Mouse (Mus musculus): ENCODE measurements around the gene Taf6l. TPM values are rescaled to one million over a fixed set of nuclear protein-coding genes. Genes with fewer than 3 reads are reported as not detected.

The Taf6l gene
- total RNA-seq, 2 experiments from 2014 or later = 5.2 to 6.7 TPM

DNA sequence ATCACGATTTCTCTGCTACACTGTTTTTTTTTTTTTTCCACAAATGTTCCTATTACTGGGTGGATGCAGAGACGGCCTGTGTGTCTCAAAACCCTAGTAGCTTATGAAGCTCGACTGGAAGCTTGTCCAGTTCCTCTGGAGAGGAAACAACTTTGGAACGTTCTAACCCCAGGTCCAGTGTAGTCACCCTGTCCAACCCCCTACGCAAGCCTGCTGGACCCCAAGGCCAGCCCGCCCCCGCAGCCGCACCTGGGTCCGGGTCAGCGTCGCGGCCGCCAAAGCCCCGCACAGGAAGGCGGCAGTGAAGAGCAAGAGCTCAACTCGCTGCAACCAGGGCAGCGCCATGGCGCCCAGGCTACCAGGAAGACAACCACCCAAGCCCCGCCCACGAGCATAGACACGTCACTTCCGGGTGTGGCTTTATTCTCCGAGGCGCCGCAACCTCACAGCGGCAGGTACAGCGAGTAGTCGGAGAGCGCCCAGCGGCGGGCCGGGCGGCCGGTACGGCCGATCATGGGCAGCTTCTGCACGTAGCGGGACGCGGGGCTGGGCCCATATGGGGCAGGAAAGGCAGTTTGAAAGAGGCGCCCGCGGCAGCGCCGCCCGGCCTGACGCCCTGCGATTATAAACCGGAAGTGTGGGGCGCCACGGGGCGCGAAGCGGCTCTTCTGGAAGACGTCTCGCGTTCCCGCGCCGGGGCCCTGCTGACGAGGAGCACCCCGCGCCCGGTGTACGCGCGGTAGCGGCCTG, 12.0 kb downstream of the Taf6l start, which contains the start of gene Tmem179b:
Gene Tmem179b (minus strand): TSS at position 382 of the 750 bp plus-strand sequence.
- Histone ChIP-seq H3K27ac (peak within 1 kb of the TSS; percentile 97), H3K4me3 (peak within 1 kb of the TSS; percentile 83)
- intact Hi-C loops (cut with DNase I) = no loop called here
- peak; percentile 30; the same call in 1 of the 2 replicates for TF ChIP-seq CTCF (IDR thresholded peaks at IDR 0.05)
- peak; percentile 97 for DNase-seq

DNA sequence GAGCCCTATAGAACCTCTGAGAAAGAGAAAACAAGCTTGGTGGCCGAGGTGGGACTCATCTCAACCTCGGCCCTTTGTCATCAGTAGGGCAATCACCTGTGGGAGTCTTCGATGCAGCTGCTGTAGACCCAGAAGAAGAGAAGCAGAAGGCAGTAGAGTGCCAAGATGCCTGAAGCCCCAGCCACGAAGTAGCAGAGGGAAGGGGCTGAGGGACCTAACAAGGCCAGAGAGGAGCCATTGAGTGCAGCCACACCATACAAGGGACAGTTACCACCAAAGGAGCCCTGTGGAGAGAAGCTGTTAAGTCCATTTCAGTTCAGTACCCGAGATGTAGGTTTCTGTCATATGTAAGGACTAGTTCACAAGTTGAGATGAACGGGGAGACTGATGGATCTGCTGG, 12.8 kb downstream of the Taf6l start:
- TF ChIP-seq CTCF (IDR thresholded peaks at IDR 0.05) = no peak
- intact Hi-C loops (cut with DNase I) = no loop called here
- H3K27ac ChIP-seq = peak overlapping the region; percentile 97; the same call in 1 of the 2 replicates

DNA sequence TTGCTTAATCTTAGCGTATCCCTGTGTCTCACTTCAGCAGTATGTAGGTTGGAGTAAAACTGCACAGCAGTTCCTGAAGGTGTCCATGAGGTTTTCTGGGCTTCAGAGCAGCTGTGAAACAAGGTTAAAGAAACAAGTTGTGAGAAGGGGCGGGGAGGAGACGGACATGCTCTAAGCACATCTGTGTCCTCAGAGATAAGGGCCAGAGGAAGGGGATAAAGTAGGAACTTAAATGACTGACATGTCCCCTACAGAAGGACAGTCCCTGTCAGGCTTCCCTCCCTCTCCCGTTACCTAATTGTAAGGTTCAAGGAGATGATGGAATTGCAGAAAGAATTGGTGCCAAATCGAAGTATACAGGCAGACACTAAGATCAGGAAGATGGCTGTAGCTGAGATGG, 13.2 kb downstream of the Taf6l start:
- Histone ChIP-seq H3K27ac (no peak overlapping the region), H3K4me3 (peak overlapping the region; percentile 83)
- no peak for TF ChIP-seq CTCF (IDR thresholded peaks at IDR 0.05)
- no peak for DNase-seq
- intact Hi-C loops (cut with DNase I) = no loop called here

More for the DNA sequence above, 12.8 kb downstream of the Taf6l start:
- DNase-seq = no peak
- H3K4me3 ChIP-seq = peak overlapping the region; percentile 83

DNA sequence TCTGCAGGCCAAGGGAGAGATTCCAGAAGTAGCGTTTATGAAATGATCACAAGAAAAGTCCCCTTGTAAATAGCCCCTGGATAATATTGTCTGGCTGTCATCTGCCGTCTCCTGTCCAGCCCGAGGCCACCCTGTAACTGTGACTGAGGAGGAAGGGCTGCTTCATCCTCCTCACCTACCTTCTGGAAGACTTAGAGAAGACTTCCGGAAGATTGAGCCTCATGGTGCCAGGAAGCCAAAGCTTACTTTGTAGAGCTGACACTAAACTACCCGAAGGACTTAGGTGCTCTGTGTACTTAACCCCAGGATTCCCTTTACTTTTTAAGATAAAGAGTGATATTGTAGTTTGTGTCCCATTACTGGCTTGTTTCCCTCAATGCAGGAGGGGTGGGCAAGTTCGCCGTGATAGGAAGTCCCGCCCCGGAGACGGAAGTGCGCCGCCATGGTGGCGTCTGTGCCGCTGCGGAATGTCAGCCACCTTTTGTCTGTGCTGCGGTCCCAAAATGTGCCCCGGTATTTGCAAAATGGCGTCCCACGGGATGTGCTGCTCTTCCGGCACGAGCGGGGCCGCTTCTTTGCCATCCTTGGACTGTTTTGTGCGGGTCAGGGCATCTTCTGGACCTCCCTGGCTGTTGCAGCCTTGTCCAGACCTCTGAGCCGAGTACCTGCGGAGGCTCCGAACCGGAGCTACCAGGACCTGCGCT, 15.5 kb downstream of the Taf6l start, which contains the start of gene Tmem223:
Gene Tmem223 (plus strand): TSS at position 430 of the 704 bp plus-strand sequence.
- TF ChIP-seq CTCF (IDR thresholded peaks at IDR 0.05) = peak; percentile 15; the same call in 1 of the 2 replicates
- intact Hi-C loops (cut with DNase I) = no loop called here
- Histone ChIP-seq H3K4me3 (peak within 1 kb of the TSS; percentile 76), H3K27ac (peak within 1 kb of the TSS; percentile 90)
- DNase-seq = peak; percentile 88

DNA sequence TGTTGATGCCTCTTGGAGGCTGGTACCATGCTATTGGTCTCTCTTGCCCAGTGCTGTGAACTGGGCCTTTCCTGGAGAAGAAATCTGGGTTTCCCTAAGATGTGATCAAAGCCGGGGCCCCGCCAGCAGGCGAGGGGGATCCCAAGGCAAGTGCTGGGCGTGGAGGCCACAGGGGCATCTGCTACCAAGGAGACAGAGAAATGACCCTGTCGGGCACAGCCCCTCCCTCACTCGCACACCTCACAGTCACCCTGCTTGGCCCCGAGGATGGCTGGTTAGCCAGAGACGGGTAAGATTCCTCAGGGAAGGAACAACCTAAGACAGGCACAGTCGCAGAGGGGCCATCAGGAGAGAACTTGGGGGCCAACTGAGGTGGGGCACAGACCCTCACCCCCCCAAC, 20.7 kb downstream of the Taf6l start:
- DNase-seq = no peak
- no peak for TF ChIP-seq CTCF (IDR thresholded peaks at IDR 0.05)
- intact Hi-C loops (cut with DNase I) = no loop called here
- no peak overlapping the region for H3K4me3 ChIP-seq
- H3K27ac ChIP-seq = no peak overlapping the region

DNA sequence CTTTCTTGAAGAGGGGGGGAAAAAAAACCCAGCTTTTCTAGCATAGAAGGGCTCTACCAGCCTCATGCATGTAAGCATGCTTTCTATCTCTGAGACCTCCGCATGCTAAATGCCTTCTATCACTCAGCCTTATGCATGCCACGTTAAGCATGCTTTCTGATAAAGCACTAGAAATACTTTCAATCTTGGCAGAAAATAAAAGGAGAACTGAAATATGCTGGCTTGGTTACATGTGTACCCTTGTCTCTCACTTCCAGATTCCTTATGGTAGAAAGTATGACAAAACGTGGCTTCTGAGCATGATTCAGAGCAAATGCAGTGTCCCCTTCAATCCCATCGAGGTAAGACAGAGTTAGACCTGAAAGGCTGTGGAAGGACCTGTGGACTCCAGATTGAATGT, 22.9 kb downstream of the Taf6l start:
- intact Hi-C loops (cut with DNase I) = no loop called here
- H3K4me3 ChIP-seq = no peak overlapping the region
- H3K27ac ChIP-seq = no peak overlapping the region
- no peak for TF ChIP-seq CTCF (IDR thresholded peaks at IDR 0.05)
- no peak for DNase-seq

DNA sequence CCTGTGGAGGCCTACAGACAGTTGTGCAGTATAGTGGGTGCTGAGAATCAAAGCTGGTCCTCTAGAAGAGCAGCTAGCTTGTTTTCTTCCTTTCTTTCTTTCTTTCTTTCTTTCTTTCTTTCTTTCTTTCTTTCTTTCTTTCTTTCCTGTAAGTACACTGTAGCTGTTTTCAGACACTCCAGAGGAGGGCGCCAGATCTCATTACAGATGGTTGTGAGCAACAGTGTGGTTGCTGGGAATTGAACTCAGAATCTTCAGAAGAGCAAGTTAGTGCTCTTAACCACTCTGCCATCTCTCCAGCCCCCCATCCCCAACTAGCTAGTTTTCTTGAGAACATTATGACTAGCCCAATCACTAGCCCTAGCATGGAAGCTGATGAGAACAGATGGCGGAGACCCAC, 25.5 kb downstream of the Taf6l start:
- DNase-seq = no peak
- TF ChIP-seq CTCF (IDR thresholded peaks at IDR 0.05) = peak; percentile 24; the same call in 1 of the 2 replicates
- no peak overlapping the region for H3K4me3 ChIP-seq
- intact Hi-C loops (cut with DNase I) = no loop called here
- H3K27ac ChIP-seq = no peak overlapping the region

DNA sequence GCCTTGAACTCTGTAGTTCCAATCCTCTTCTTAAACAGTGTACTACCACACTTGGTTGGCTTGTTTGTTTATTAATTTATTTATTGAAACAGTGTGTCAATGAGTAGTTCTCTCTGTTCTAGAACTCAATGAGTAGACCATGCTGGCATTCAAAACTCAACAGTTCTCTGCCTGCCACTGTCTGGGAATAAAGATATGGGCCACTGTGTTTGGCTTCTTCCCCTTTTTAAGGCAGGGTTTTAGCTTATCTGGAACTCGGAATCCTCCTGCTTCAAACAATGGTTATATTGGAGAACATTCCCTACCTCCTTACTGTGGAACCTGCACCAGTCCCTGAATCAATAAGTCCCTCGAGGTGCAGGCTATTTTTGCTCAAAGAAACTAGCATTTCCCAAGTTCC, 27.3 kb downstream of the Taf6l start:
- Histone ChIP-seq H3K27ac (no peak overlapping the region), H3K4me3 (no peak overlapping the region)
- intact Hi-C loops (cut with DNase I) = no loop called here
- TF ChIP-seq CTCF (IDR thresholded peaks at IDR 0.05) = no peak
- no peak for DNase-seq

DNA sequence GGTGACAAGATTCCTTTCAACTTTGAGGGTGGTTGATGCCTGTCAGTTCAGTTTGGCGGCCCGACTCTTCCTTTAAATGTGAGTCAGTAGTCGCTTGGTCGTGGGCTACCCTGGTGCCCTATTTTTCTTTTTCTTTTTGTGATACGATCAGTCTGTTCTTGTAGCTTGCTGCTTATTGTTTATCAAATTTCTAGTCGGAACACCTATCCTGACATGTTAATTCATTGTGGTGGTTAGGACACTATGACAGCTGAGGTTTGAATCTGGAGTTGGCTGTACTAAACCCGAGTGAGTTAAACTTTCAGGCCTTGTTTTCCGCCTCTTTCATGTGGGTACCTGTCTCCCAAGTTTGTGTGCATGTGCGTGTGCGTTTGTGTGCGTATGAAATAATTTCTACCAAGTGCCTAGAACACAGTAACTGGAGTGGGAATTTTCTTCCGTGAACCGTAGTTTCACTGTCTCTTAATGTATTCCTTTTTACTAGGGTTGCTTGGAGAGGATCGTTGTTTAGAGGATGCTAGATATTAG, 28.7 kb downstream of the Taf6l start:
- TF ChIP-seq CTCF (IDR thresholded peaks at IDR 0.05) = no peak
- Histone ChIP-seq H3K27ac (peak overlapping the region; percentile 97), H3K4me3 (peak overlapping the region; percentile 84)
- DNase-seq = no peak
- intact Hi-C loops (cut with DNase I) = loop anchor here (2.0 kb wide), 1 partner anchor 17 kb away; the partner anchor contains the start of genes 1700092M07Rik and Stx5a

DNA sequence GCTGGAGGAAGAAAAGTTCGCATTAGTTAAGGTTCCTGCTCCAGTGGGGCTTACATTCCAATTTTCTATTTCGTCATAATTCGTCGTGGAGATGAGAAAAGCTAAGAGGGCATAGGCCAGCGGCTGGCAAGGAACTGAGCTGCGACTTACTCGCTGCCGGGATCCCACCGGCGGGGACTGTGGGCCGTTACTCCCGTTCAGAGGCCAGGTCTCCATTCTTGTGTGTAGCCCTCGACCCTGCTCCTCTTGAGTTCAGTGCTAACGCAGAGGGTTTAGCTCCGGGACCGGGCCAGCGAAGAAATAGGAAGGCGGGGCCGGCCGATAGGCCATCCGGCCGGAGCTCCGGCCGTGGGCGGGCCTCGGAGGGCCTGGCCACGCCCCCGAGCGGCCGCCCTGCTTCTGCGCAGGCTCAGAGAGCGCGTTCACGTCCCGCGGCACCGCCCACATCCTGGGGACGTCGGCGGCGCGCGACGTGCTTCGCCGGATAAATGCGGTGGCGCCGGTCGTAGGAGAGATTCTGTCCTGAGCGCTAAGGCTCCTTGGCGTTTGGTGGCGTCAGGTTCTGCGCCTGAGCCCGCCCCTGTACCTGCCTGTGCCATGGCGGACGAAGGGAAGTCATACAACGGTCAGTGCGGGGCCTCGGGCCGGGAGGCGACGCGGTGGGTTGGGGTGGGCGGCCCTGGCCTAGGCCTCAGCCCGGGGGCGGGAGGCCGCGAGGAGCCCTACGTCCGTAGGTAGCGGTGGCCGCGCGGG, 29.4 kb downstream of the Taf6l start, which contains the start of gene Nxf1:
Gene Nxf1 (plus strand): TSS at position 439 of the 753 bp plus-strand sequence.
- intact Hi-C loops (cut with DNase I) = loop anchor here (2.0 kb wide), 1 partner anchor 16 kb away; the partner anchor contains the start of genes 1700092M07Rik and Stx5a
- TF ChIP-seq CTCF (IDR thresholded peaks at IDR 0.05) = no peak
- H3K4me3 ChIP-seq = peak within 1 kb of the TSS; percentile 84
- H3K27ac ChIP-seq = peak within 1 kb of the TSS; percentile 97
- DNase-seq = peak; percentile 96

DNA sequence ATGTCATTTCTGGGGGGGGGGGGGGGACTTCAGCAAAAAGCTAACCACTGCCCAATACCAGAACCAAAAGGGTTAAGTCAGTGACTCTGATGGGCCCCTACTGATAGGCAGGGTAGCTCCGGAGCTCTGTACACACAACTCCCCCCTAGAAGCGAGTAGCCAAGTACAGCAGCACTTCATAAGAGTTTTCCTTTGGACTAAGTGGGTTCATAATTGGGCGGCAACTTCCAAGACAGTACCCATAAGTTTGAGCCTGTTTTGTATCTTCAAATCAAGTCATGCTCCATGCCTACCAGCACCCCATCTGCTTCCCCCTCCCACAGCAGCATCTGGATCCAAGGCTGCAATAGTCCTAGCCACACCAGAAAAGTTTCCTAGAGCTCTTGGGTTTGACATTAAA, 30.6 kb downstream of the Taf6l start:
- H3K4me3 ChIP-seq = peak overlapping the region; percentile 84
- no peak for TF ChIP-seq CTCF (IDR thresholded peaks at IDR 0.05)
- no peak for DNase-seq
- no peak overlapping the region; the same call in 1 of the 2 replicates for H3K27ac ChIP-seq
- intact Hi-C loops (cut with DNase I) = loop anchor here (2.0 kb wide), 1 partner anchor 15 kb away; the partner anchor contains the start of genes 1700092M07Rik and Stx5a

DNA sequence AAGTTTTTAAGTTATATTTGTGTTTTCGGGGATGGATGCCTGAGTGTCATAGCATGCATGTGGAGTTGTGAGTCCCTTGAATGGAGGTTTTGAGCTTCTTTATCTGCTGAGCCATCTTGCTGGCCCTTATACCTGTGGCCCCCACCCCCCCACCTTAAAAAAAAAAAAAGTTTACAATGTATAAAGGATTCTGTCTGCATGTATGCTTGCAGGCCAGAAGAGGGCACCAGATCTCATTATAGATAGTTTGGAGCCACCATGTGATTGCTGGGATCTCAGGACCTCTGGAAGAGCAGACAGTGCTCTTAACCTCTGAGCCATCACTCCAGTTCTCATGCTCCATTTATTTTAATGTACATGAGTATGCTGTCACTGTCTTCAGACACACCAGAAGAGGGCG, 38.8 kb downstream of the Taf6l start:
- TF ChIP-seq CTCF (IDR thresholded peaks at IDR 0.05) = peak; percentile 44; the same call in 1 of the 2 replicates
- intact Hi-C loops (cut with DNase I) = no loop called here
- no peak for DNase-seq
- Histone ChIP-seq H3K27ac (no peak overlapping the region), H3K4me3 (no peak overlapping the region)
